Mouse (Mus musculus) hindbrain, embryonic 16.5 days (tissue): ENCODE results near the gene Fam43a. TPM values are rescaled to one million over a fixed set of nuclear protein-coding genes. Genes with fewer than 3 reads are reported as not detected.

ENCODE experiments used
- ATAC-seq: fragments of 200-750 bp; cut with Nextera tagmentation; 2 replicates; pipeline ENCODE4 v1.8.0; 2017; ENCODE audit warnings: moderate TSS enrichment, moderate library complexity
- H3K27ac ChIP-seq: fragments of 300-500 bp; sonication (generic); 2 replicates; pipeline ENCODE4 v1.5.1; 2014; ENCODE audit warnings: low read depth, mild to moderate bottlenecking, control low read depth, low read length, moderate library complexity
- H3K27me3 ChIP-seq: fragments of 300-500 bp; sonication (generic); replicated peaks from 2 replicates; pipeline ENCODE4 v1.6.1; 2014; ENCODE audit warnings: low read length; ENCODE audit not compliant: control insufficient read depth, insufficient read depth
- H3K36me3 ChIP-seq: fragments of 300-500 bp; sonication (generic); 2 replicates; pipeline ENCODE4 v1.6.1; 2014; ENCODE audit warnings: mild to moderate bottlenecking, low read length, moderate library complexity, mixed read lengths; ENCODE audit not compliant: control insufficient read depth, insufficient read depth
- H3K4me1 ChIP-seq: fragments of 300-500 bp; sonication (generic); 2 replicates; pipeline ENCODE4 v1.6.1; 2014; ENCODE audit warnings: low read depth, low read length; ENCODE audit not compliant: control insufficient read depth, insufficient read depth
- H3K4me2 ChIP-seq: fragments of 300-500 bp; sonication (generic); 2 replicates; pipeline ENCODE4 v1.6.1; 2014; ENCODE audit warnings: mild to moderate bottlenecking, low read length, control low read depth, moderate library complexity
- H3K4me3 ChIP-seq: fragments of 300-500 bp; sonication (generic); 2 replicates; pipeline ENCODE4 v1.5.1; 2014; ENCODE audit warnings: mild to moderate bottlenecking, low read length, control low read depth, moderate library complexity
- H3K9ac ChIP-seq: fragments of 300-500 bp; sonication (generic); 2 replicates; pipeline ENCODE4 v1.6.1; 2014; ENCODE audit warnings: low read depth, mild to moderate bottlenecking, control low read depth, low read length, moderate library complexity
- H3K9me3 ChIP-seq: fragments of 300-500 bp; sonication (generic); 2 replicates; pipeline ENCODE4 v1.6.1; 2014; ENCODE audit warnings: mild to moderate bottlenecking, low read length, moderate library complexity; ENCODE audit not compliant: control insufficient read depth
- WGBS: fragments of 180-500 bp; shearing (Covaris S2); extraction: QIAGEN DNeasy Blood & Tissue Kit; methylation state at CpG from one replicate; pipeline ENCODE4 v1.1.7; 2014; 5-methylcytosine and 5-hydroxymethylcytosine counted together
- polyA plus RNA-seq: library from polyadenylated mRNA; unstranded; fragments of >200 nt; fragmentation: Nextera tagmentation; extraction: Ambion mirVana; gene quantifications from 2 replicates; pipeline ENCODE4 v1.2.1, GENCODE M21; 2015

Fam43a gene
- polyA plus RNA-seq, 1 experiment from 2014 or later: 18.3 TPM

DNA sequence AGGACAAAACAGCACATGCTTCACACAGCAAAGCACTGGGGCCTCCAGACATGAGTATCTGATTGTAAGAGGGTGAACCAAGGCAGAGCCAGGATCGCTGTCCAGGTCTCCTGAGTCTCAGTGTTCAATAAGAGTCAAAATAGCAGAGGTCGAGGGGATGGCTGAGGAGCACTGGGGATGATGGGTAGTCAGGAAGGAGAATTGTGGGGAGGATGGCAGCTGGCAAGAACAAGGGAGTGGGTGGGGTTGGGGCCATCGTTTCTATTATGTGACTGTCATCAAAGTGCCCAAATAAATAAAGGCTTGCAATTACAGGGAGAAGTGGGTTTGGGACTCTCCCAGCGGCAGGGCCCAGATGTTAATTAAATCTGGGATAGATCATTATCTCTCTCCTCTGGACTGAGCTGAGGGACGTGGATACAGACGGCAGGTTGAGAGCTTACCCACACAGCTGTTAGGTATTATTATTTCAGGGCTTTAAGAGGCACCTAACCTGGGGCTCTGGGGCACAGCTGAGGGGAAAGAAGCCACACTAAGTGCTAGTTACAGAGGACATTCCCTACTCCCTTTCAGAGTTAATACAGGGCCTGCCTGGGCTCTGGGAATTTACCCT, 15.3 kb downstream of the Fam43a start:
- H3K36me3 ChIP-seq: no peaks in the 10 kb centered on the region
- no peak overlapping the region for H3K27ac ChIP-seq
- H3K4me3 ChIP-seq: no peak overlapping the region
- no peaks in the 10 kb centered on the region for H3K27me3 ChIP-seq
- no peaks in the 10 kb centered on the region for H3K9me3 ChIP-seq
- 15% methylated on average over 6 of the region's 6 CpGs for WGBS
- ATAC-seq: no peak
- H3K4me1 ChIP-seq: no peaks in the 10 kb centered on the region
- H3K9ac ChIP-seq: no peak overlapping the region
- no peak overlapping the region for H3K4me2 ChIP-seq

DNA sequence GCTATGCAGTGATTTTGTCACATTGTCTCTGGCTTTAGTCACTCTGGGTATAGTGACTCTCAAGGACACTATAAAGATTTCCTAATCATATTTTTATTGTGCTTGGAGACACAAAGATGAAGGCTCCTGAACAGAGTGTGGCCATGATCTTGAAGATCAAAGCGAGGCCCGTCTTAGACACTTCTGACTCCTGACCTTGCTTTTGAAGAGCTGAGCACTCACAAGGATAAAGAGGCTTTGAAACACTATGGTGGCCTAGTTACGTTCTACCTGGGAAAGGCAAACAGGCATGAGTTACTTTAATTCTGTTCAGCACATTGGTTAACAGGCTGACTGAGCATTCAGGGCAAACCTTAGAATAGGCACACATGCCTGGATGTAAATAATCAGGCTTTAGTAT, 16.8 kb downstream of the Fam43a start:
- WGBS: 91% methylated on average over 3 of the region's 3 CpGs
- ATAC-seq: no peak

DNA sequence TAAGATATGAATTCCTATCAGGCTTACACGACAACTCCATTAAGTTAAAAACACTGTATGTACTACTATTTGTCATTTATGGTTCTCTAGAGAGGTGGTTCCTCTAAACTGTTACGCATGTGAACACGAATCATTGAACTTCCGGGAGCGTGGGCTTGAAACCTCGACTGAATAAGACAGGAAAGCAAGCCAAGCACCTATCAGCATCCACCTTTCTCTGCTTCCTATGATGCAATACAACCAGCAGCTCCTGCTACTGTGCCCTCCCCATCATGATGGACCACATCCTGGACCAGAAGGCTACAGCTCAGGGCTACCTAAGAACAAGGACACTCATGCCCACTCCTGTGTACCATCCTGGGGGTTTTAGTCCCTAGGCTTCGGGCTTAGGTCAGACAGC, 24.1 kb downstream of the Fam43a start:
- Histone ChIP-seq H3K4me2 (no peak overlapping the region), H3K27ac (no peak overlapping the region), H3K4me3 (no peak overlapping the region), H3K9ac (no peak overlapping the region), H3K27me3 (no peaks in the 10 kb centered on the region), H3K36me3 (no peaks in the 10 kb centered on the region), H3K9me3 (no peaks in the 10 kb centered on the region), H3K4me1 (no peaks in the 10 kb centered on the region)
- 87% methylated on average over 7 of the region's 7 CpGs for WGBS
- ATAC-seq: no peak

More for the DNA sequence above, 16.8 kb downstream of the Fam43a start:
- Histone ChIP-seq H3K27ac (no peak overlapping the region), H3K4me2 (no peak overlapping the region), H3K4me3 (no peak overlapping the region), H3K36me3 (no peaks in the 10 kb centered on the region), H3K9me3 (no peaks in the 10 kb centered on the region), H3K27me3 (no peaks in the 10 kb centered on the region), H3K9ac (no peak overlapping the region), H3K4me1 (no peaks in the 10 kb centered on the region)

- no peak for ATAC-seq
- Histone ChIP-seq H3K9me3 (no peaks in the 10 kb centered on the region), H3K4me2 (no peak overlapping the region), H3K4me3 (no peak overlapping the region), H3K36me3 (no peaks in the 10 kb centered on the region), H3K27ac (no peak overlapping the region), H3K4me1 (no peaks in the 10 kb centered on the region), H3K9ac (no peak overlapping the region), H3K27me3 (no peaks in the 10 kb centered on the region)
- WGBS: 77% methylated on average over 2 of the region's 2 CpGs
These were observed 25.1 kb downstream of the Fam43a start for GRCm38 (mm10) chr16:30624640-30625039.

GRCm38 (mm10) chr16:30627586-30628337, 28.2 kb downstream of the Fam43a start:
- WGBS: 51% methylated on average over 11 of the region's 11 CpGs
- H3K27ac ChIP-seq: no peak overlapping the region

DNA sequence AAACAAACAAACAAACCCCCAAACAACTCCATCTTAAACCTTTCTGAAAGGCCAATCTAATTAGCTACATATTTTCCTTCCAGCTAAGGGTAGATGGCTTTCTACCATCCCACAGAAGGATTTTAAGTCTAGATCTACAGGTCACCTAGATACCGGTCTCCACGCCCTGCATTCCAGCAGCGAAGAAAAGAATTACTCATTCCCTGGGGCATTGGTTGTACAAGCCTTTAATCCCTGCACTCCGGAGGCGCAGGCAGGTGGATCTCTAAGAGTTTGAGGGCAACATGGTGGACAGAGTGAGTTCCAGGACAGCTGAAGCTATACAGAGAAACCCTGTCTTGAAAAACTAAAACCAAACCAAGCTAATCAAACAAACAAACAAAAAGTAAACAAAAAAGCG, 28.9 kb downstream of the Fam43a start:
- H3K4me2 ChIP-seq: no peak overlapping the region
- no peak overlapping the region for H3K27ac ChIP-seq
- no peak for ATAC-seq
- no peak overlapping the region for H3K4me3 ChIP-seq
- no peaks in the 10 kb centered on the region for H3K4me1 ChIP-seq
- WGBS: 56% methylated on average over 6 of the region's 6 CpGs
- H3K9ac ChIP-seq: no peak overlapping the region
- H3K9me3 ChIP-seq: no peaks in the 10 kb centered on the region
- H3K36me3 ChIP-seq: no peaks in the 10 kb centered on the region
- no peaks in the 10 kb centered on the region for H3K27me3 ChIP-seq

More at GRCm38 (mm10) chr16:30627586-30628337, 28.2 kb downstream of the Fam43a start:
- no peak for ATAC-seq
- Histone ChIP-seq H3K9me3 (no peaks in the 10 kb centered on the region), H3K36me3 (no peaks in the 10 kb centered on the region), H3K4me1 (no peaks in the 10 kb centered on the region), H3K27me3 (no peaks in the 10 kb centered on the region), H3K9ac (no peak overlapping the region), H3K4me3 (no peak overlapping the region), H3K4me2 (no peak overlapping the region)

- H3K9ac ChIP-seq: no peak overlapping the region
- no peak for ATAC-seq
- H3K9me3 ChIP-seq: no peaks in the 10 kb centered on the region
- H3K27me3 ChIP-seq: no peaks in the 10 kb centered on the region
- WGBS: 91% methylated on average over 5 of the region's 5 CpGs
- no peak overlapping the region for H3K27ac ChIP-seq
- H3K36me3 ChIP-seq: no peaks in the 10 kb centered on the region
- H3K4me2 ChIP-seq: no peak overlapping the region
- no peak overlapping the region for H3K4me3 ChIP-seq
- no peaks in the 10 kb centered on the region for H3K4me1 ChIP-seq
These were observed 30.0 kb downstream of the Fam43a start for GRCm38 (mm10) chr16:30629509-30629908.

GRCm38 (mm10) chr16:30633906-30634746, 34.6 kb downstream of the Fam43a start:
- H3K4me2 ChIP-seq: no peak overlapping the region
- no peaks in the 10 kb centered on the region for H3K4me1 ChIP-seq
- H3K36me3 ChIP-seq: no peaks in the 10 kb centered on the region
- H3K27me3 ChIP-seq: no peaks in the 10 kb centered on the region
- no peak overlapping the region for H3K9ac ChIP-seq
- ATAC-seq: no peak
- 63% methylated on average over 8 of the region's 8 CpGs for WGBS
- no peak overlapping the region for H3K27ac ChIP-seq
- no peaks in the 10 kb centered on the region for H3K9me3 ChIP-seq
- H3K4me3 ChIP-seq: no peak overlapping the region

GRCm38 (mm10) chr16:30638586-30638985, 39.1 kb downstream of the Fam43a start:
- ATAC-seq: no peak
- Histone ChIP-seq H3K9ac (no peak overlapping the region), H3K36me3 (no peaks in the 10 kb centered on the region), H3K4me1 (no peaks in the 10 kb centered on the region), H3K4me2 (no peak overlapping the region), H3K27me3 (no peaks in the 10 kb centered on the region), H3K27ac (no peak overlapping the region), H3K4me3 (no peak overlapping the region), H3K9me3 (peaks cover 4% of the 10 kb centered on the region; the same call in 1 of the 2 replicates)
- 80% methylated on average over 14 of the region's 14 CpGs for WGBS
